Mouse (Mus musculus) B cell, adult 62 days (primary cell): ENCODE data around the gene Sik1. TPM values are rescaled to one million over a fixed set of nuclear protein-coding genes. Genes with fewer than 3 reads are reported as not detected.

Source experiments
- total RNA-seq: library from RNA; stranded (reverse); gene quantifications from 4 replicates; pipeline ENCODE4 v1.2.4, GENCODE M21; 2023

Gene Sik1
- 722 to 784 TPM (median 756 TPM) in 4 replicates for total RNA-seq

GRCm38 (mm10) chr17:31855597-31856518 lies at the start of gene Sik1:
TSS of gene Sik1 (minus strand) at chr17:31855804.

Other genes starting within 250 kb of the Sik1 start
- 0.51 to 3.5 TPM in 2 of 4 replicates, not detected in the others for gene Cbs, start 218.6 kb downstream of the Sik1 start, total RNA-seq
- 345 to 362 TPM (median 356 TPM) in 4 replicates for gene U2af1, start 196.9 kb downstream of the Sik1 start, total RNA-seq
- gene Cryaa, start 178.0 kb downstream of the Sik1 start, total RNA-seq, result not detected in 4 replicates
- gene Rrp1b, start 180.3 kb upstream of the Sik1 start, total RNA-seq, result 47.4 to 59.5 TPM (median 49.7 TPM) in 4 replicates
- gene Hsf2bp, start 180.5 kb upstream of the Sik1 start, total RNA-seq, result 0.39 TPM in 1 of 4 replicates, not detected in the others